Mouse (Mus musculus) neural tube, embryonic 12.5 days (tissue): ENCODE data around the gene Gtf2ird1. TPM values are rescaled to one million over a fixed set of nuclear protein-coding genes. Genes with fewer than 3 reads are reported as not detected.

Experiments used
- ATAC-seq: fragments of 200-750 bp; cut with Nextera tagmentation; 2 replicates; pipeline ENCODE4 v1.8.0; 2017; ENCODE audit warnings: low read depth, mild to moderate bottlenecking, moderate TSS enrichment, moderate library complexity; ENCODE audit not compliant: low FRiP score
- H3K27ac ChIP-seq: fragments of 300-500 bp; sonication (generic); 2 replicates; pipeline ENCODE4 v1.5.1; 2016
- H3K27me3 ChIP-seq: fragments of 300-500 bp; sonication (generic); replicated peaks from 2 replicates; pipeline ENCODE4 v1.6.1; 2016; ENCODE audit warnings: mild to moderate bottlenecking
- H3K36me3 ChIP-seq: fragments of 300-500 bp; sonication (generic); 2 replicates; pipeline ENCODE4 v1.6.1; 2016; ENCODE audit warnings: mild to moderate bottlenecking
- H3K4me1 ChIP-seq: fragments of 300-500 bp; sonication (generic); 2 replicates; pipeline ENCODE4 v1.6.1; 2016
- H3K4me2 ChIP-seq: fragments of 300-500 bp; sonication (generic); replicated peaks from 2 replicates; pipeline ENCODE4 v1.6.1; 2016; ENCODE audit warnings: mild to moderate bottlenecking
- H3K4me3 ChIP-seq: fragments of 300-500 bp; sonication (generic); 2 replicates; pipeline ENCODE4 v1.5.1; 2016
- H3K9ac ChIP-seq: fragments of 300-500 bp; sonication (generic); 2 replicates; pipeline ENCODE4 v1.6.1; 2016; ENCODE audit warnings: mild to moderate bottlenecking
- H3K9me3 ChIP-seq: fragments of 300-500 bp; sonication (generic); 2 replicates; pipeline ENCODE4 v1.6.1; 2016; ENCODE audit warnings: mild to moderate bottlenecking
- WGBS: fragments of 180-500 bp; shearing (Covaris S2); methylation state at CpG from one replicate; pipeline ENCODE4 v1.1.7; 2016; 5-methylcytosine and 5-hydroxymethylcytosine counted together
- polyA plus RNA-seq: library from polyadenylated mRNA; unstranded; fragments of >200 nt; fragmentation: Nextera tagmentation; extraction: Ambion mirVana; gene quantifications from 2 replicates; pipeline ENCODE4 v1.2.1, GENCODE M21; 2016

Gtf2ird1 gene
- polyA plus RNA-seq, 1 experiment from 2014 or later: 84.6 TPM

GRCm38 (mm10) chr5:134470538-134471169, 14.1 kb upstream of the Gtf2ird1 start:
- WGBS: 82% methylated on average over 8 of the region's 8 CpGs

DNA sequence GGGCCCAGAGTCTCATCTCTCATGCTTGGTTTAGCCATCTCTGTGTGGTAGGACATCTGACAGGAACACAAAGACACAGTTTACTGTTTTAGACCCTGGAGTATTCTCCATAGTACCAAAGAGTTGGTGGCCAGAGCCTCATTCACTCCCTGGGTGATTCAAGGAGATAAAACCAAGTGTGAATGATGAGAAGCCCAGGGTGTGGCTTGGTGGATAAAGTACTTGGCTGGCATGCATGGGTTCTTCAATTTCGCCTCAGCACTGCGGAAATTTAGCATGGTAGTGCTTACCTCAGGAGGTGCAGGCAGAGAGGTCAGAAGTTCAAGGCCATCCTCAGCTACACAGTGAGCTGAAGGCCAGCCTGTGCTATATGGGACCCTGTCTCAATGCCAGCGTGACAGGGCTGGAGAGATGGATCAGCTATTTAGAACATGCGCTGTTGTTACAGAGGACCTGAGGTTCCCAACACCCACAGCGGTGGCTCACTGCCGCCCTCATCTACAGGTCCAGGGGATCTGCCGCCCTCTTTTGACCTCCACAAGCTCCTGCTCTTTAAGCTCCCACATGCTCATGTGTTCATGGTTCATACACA, 13.1 kb upstream of the Gtf2ird1 start:
- Histone ChIP-seq H3K9me3 (no peaks in the 10 kb centered on the region), H3K4me3 (no peak overlapping the region), H3K9ac (no peak overlapping the region), H3K4me1 (peaks cover 14% of the 10 kb centered on the region), H3K36me3 (no peaks in the 10 kb centered on the region), H3K4me2 (no peak overlapping the region), H3K27ac (no peak overlapping the region), H3K27me3 (0 out of 2 replicates have a peak, but pooled peaks cover 4% of the 10 kb centered on the region)
- WGBS: 88% methylated on average over 7 of the region's 7 CpGs
- no peak for ATAC-seq

More at GRCm38 (mm10) chr5:134470538-134471169, 14.1 kb upstream of the Gtf2ird1 start:
- no peak overlapping the region for H3K27ac ChIP-seq
- peaks cover 14% of the 10 kb centered on the region for H3K4me1 ChIP-seq
- no peak overlapping the region for H3K4me2 ChIP-seq
- no peak overlapping the region for H3K4me3 ChIP-seq
- H3K9me3 ChIP-seq: 0 out of 2 replicates have a peak, but pooled peaks cover 5% of the 10 kb centered on the region
- 0 out of 2 replicates have a peak, but pooled peaks cover 4% of the 10 kb centered on the region for H3K27me3 ChIP-seq
- no peak for ATAC-seq
- no peak overlapping the region for H3K9ac ChIP-seq
- H3K36me3 ChIP-seq: no peaks in the 10 kb centered on the region

- H3K27me3 ChIP-seq: 0 out of 2 replicates have a peak, but pooled peaks cover 4% of the 10 kb centered on the region
- H3K27ac ChIP-seq: no peak overlapping the region
- H3K36me3 ChIP-seq: no peaks in the 10 kb centered on the region
- H3K4me1 ChIP-seq: peaks cover 14% of the 10 kb centered on the region
- H3K4me3 ChIP-seq: no peak overlapping the region
- H3K9me3 ChIP-seq: no peaks in the 10 kb centered on the region
- no peak for ATAC-seq
- 74% methylated on average over 10 of the region's 10 CpGs for WGBS
- no peak overlapping the region for H3K9ac ChIP-seq
- H3K4me2 ChIP-seq: no peak overlapping the region
Observed at GRCm38 (mm10) chr5:134468158-134468765, 11.7 kb upstream of the Gtf2ird1 start.

- 0 out of 2 replicates have a peak, but pooled peaks have one; percentile 7 for ATAC-seq
- 60% methylated on average over 8 of the region's 8 CpGs for WGBS
- H3K4me3 ChIP-seq: no peak overlapping the region
- H3K4me1 ChIP-seq: peaks cover 14% of the 10 kb centered on the region
- 0 out of 2 replicates have a peak, but pooled peaks cover 4% of the 10 kb centered on the region for H3K27me3 ChIP-seq
- H3K27ac ChIP-seq: no peak overlapping the region
- H3K4me2 ChIP-seq: peak overlapping the region; percentile 38
- H3K9me3 ChIP-seq: no peaks in the 10 kb centered on the region
- 0 out of 2 replicates have a peak overlapping the region, but pooled peaks have one; percentile 14 for H3K9ac ChIP-seq
- H3K36me3 ChIP-seq: no peaks in the 10 kb centered on the region
Observed at GRCm38 (mm10) chr5:134467030-134467549, 10.6 kb upstream of the Gtf2ird1 start.

- H3K4me3 ChIP-seq: no peak overlapping the region
- peaks cover 14% of the 10 kb centered on the region for H3K4me1 ChIP-seq
- H3K4me2 ChIP-seq: peak overlapping the region; percentile 38
- peak; percentile 58; the same call in 1 of the 2 replicates for ATAC-seq
- WGBS: 13% methylated on average over 21 of the region's 21 CpGs
- H3K36me3 ChIP-seq: no peaks in the 10 kb centered on the region
- 0 out of 2 replicates have a peak overlapping the region, but pooled peaks have one; percentile 14 for H3K9ac ChIP-seq
- no peak overlapping the region for H3K27ac ChIP-seq
- 0 out of 2 replicates have a peak, but pooled peaks cover 4% of the 10 kb centered on the region for H3K27me3 ChIP-seq
- H3K9me3 ChIP-seq: no peaks in the 10 kb centered on the region
Observed at GRCm38 (mm10) chr5:134466296-134467029, 9.9 kb upstream of the Gtf2ird1 start.

GRCm38 (mm10) chr5:134465197-134465596, 8.7 kb upstream of the Gtf2ird1 start:
- Histone ChIP-seq H3K27me3 (0 out of 2 replicates have a peak, but pooled peaks cover 4% of the 10 kb centered on the region), H3K9me3 (no peaks in the 10 kb centered on the region), H3K4me1 (peaks cover 14% of the 10 kb centered on the region), H3K4me2 (no peak overlapping the region), H3K4me3 (no peak overlapping the region), H3K36me3 (no peaks in the 10 kb centered on the region), H3K9ac (no peak overlapping the region), H3K27ac (no peak overlapping the region)
- ATAC-seq: no peak
- WGBS: 89% methylated on average over 1 of the region's 1 CpGs

- no peaks in the 10 kb centered on the region for H3K9me3 ChIP-seq
- peaks cover 14% of the 10 kb centered on the region for H3K4me1 ChIP-seq
- H3K4me2 ChIP-seq: no peak overlapping the region
- H3K9ac ChIP-seq: no peak overlapping the region
- H3K27me3 ChIP-seq: 0 out of 2 replicates have a peak, but pooled peaks cover 4% of the 10 kb centered on the region
- no peak overlapping the region for H3K4me3 ChIP-seq
- H3K36me3 ChIP-seq: no peaks in the 10 kb centered on the region
- H3K27ac ChIP-seq: no peak overlapping the region
- 87% methylated on average over 5 of the region's 5 CpGs for WGBS
- ATAC-seq: no peak
Observed at GRCm38 (mm10) chr5:134464225-134464624, 7.7 kb upstream of the Gtf2ird1 start.

DNA sequence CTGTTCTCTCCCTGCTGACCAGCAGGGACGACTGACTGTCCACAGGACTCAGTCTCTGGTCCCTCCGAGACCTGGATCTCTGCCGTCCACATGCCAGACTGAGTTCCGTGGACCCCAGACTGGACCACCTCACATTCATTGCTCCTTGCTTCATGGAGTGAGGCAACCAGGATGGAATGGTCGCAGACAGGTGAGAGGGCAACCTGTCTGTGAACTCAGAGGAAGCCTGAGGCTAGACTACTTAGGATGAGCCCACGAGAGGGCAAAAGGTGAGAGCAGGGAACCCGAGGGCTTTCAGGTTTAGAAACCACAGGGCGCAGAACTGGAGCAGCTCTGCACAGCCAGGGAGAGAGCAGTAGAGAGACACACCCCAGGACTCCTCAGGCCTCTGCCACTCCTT, 6.2 kb upstream of the Gtf2ird1 start:
- Histone ChIP-seq H3K4me2 (no peak overlapping the region), H3K27me3 (no peaks in the 10 kb centered on the region), H3K36me3 (no peaks in the 10 kb centered on the region), H3K9me3 (no peaks in the 10 kb centered on the region), H3K4me3 (no peak overlapping the region), H3K9ac (no peak overlapping the region), H3K27ac (no peak overlapping the region), H3K4me1 (peaks cover 14% of the 10 kb centered on the region)
- WGBS: 82% methylated on average over 8 of the region's 8 CpGs
- ATAC-seq: no peak

GRCm38 (mm10) chr5:134462316-134462715, 5.8 kb upstream of the Gtf2ird1 start:
- no peak overlapping the region for H3K4me2 ChIP-seq
- no peaks in the 10 kb centered on the region for H3K9me3 ChIP-seq
- no peaks in the 10 kb centered on the region for H3K36me3 ChIP-seq
- H3K27ac ChIP-seq: no peak overlapping the region
- no peak for ATAC-seq
- H3K9ac ChIP-seq: no peak overlapping the region
- H3K4me3 ChIP-seq: no peak overlapping the region
- H3K27me3 ChIP-seq: no peaks in the 10 kb centered on the region
- H3K4me1 ChIP-seq: peaks cover 14% of the 10 kb centered on the region
- WGBS: 75% methylated on average over 2 of the region's 2 CpGs

GRCm38 (mm10) chr5:134460546-134460945, 4.0 kb upstream of the Gtf2ird1 start:
- Histone ChIP-seq H3K27me3 (no peaks in the 10 kb centered on the region), H3K27ac (no peak overlapping the region), H3K9me3 (no peaks in the 10 kb centered on the region), H3K9ac (no peak overlapping the region), H3K4me2 (no peak overlapping the region), H3K4me3 (no peak overlapping the region), H3K36me3 (no peaks in the 10 kb centered on the region), H3K4me1 (no peaks in the 10 kb centered on the region; the same call in 1 of the 2 replicates)
- no peak for ATAC-seq
- WGBS: 95% methylated on average over 4 of the region's 4 CpGs

GRCm38 (mm10) chr5:134459096-134459495, 2.6 kb upstream of the Gtf2ird1 start:
- no peaks in the 10 kb centered on the region for H3K36me3 ChIP-seq
- H3K27me3 ChIP-seq: no peaks in the 10 kb centered on the region
- no peak overlapping the region for H3K27ac ChIP-seq
- 85% methylated on average over 7 of the region's 7 CpGs for WGBS
- no peak overlapping the region for H3K9ac ChIP-seq
- no peak overlapping the region for H3K4me3 ChIP-seq
- H3K4me1 ChIP-seq: peaks cover 14% of the 10 kb centered on the region
- H3K4me2 ChIP-seq: no peak overlapping the region
- no peaks in the 10 kb centered on the region for H3K9me3 ChIP-seq
- no peak for ATAC-seq
